Mouse (Mus musculus): ENCODE data around the gene Plau.

Plau gene

GRCm38 (mm10) chr14:20886266-20886665 lies 49.8 kb downstream of the Plau start:
- intact Hi-C loops (cut with DNase I): no loop called here

- intact Hi-C loops (cut with DNase I): no loop called here
Observed at GRCm38 (mm10) chr14:20887541-20888085, 51.2 kb downstream of the Plau start.

DNA sequence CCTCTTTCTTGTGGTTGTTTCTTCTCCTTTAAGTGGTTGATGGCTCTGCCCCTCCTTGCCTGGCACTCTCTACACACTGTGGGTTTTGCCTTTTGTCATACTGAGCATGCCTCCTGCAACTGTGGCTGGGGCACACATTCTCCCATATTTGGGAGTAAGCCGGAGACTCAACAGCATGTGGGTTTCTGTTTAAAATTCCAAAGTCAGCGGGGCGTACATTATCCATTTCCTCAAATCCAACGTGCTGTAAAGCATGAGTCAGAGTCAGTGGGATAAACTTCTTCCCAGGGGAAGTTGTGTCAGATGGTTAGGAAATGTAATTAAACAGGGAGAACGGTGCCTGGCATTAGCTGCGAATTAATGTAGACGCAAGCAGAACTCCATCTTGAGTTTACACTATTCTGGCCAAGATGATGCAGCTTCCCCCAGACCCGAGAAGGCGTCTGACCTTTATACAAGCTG lies 55.5 kb downstream of the Plau start:
- intact Hi-C loops (cut with DNase I): no loop called here

Data from adrenal gland (tissue).